Mouse (Mus musculus): ENCODE results near the gene Acot5. TPM values are rescaled to one million over a fixed set of nuclear protein-coding genes. Genes with fewer than 3 reads are reported as not detected.
A peak's percentile ranks its signal among the peaks of the same experiment; 100 is the strongest.
"Not testable (repeated sequence)": the region's sequence is repeated elsewhere in the genome, so short reads cannot be mapped to it uniquely, and the experiment has no call there.

Acot5 gene
- polyA plus RNA-seq, 1 experiment from 2014 or later, result not detected

- Histone ChIP-seq H3K4me2 (replicated peaks) (no peak overlapping the region), H3K36me3 (no peaks in the 10 kb centered on the region), H3K27ac (replicated peaks) (no peak overlapping the region), H3K27me3 (peaks cover 11% of the 10 kb centered on the region), H3K9ac (replicated peaks) (no peak overlapping the region), H3K4me3 (no peak overlapping the region), H3K4me1 (no peaks in the 10 kb centered on the region), H3K9me3 (no peaks in the 10 kb centered on the region)
- no peak for ATAC-seq (ENCODE audit: low FRiP score, low read depth)
- 83% methylated on average over 2 of the region's 2 CpGs for WGBS
Measured at GRCm38 (mm10) chr12:84063833-84064232, 5.3 kb upstream of the Acot5 start.

DNA sequence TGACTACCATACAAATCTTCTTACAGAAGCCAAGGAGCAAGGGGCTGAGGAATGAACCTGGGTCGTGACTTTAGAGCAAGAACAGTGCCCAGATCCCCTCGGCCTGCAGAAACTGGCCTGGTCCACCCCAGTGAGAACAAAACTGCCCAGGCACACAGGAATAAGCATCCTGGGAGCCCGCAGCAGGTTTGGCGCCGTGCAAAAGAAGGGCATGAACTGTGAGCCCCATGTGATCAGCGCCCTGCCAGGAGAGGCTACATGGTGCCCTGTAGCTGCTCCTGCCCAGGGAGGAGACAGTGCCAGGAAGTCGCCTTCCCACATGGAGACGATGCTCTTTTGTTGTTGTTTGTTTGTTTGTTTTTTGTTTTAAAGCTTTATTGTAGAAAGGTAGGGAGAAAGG lies 4.5 kb upstream of the Acot5 start:
- Histone ChIP-seq H3K4me2 (replicated peaks) (no peak overlapping the region), H3K36me3 (no peaks in the 10 kb centered on the region), H3K27me3 (peaks cover 19% of the 10 kb centered on the region), H3K9me3 (no peaks in the 10 kb centered on the region), H3K4me3 (no peak overlapping the region), H3K4me1 (no peaks in the 10 kb centered on the region), H3K27ac (replicated peaks) (no peak overlapping the region), H3K9ac (replicated peaks) (no peak overlapping the region)
- 76% methylated on average over 8 of the region's 8 CpGs for WGBS
- no peak for ATAC-seq (ENCODE audit: low FRiP score, low read depth)

GRCm38 (mm10) chr12:84067752-84068151 lies 1.4 kb upstream of the Acot5 start:
- Histone ChIP-seq H3K4me3 (no peak overlapping the region), H3K9me3 (no peaks in the 10 kb centered on the region), H3K27me3 (peaks cover 34% of the 10 kb centered on the region), H3K4me2 (replicated peaks) (no peak overlapping the region), H3K4me1 (no peaks in the 10 kb centered on the region), H3K27ac (replicated peaks) (no peak overlapping the region), H3K9ac (replicated peaks) (no peak overlapping the region), H3K36me3 (no peaks in the 10 kb centered on the region)
- WGBS, result 84% methylated on average over 4 of the region's 4 CpGs
- ATAC-seq (ENCODE audit: low FRiP score, low read depth), result no peak

DNA sequence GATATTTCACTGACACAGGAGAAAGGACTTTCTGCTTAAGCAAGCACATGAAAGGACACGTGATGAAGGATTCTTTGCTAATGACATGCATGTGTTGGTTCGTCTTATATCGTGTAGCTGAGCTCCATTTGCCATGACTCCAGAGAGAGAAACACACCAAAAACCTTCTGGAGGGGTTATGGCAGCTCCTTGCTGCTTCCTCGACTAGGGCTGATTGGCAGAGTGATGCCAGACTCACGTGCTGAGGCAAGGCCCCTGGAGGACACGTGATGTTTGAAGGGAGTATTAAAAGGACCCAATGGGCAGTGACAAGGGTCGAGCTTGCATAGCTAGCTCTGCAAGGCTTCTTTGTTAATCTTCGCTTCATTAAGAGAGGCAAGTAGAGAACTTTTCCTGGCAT lies 829 bp upstream of the Acot5 start:
- 62% methylated on average over 8 of the region's 8 CpGs for whole genome bisulfite sequencing
- no peak for ATAC-seq (ENCODE audit: low FRiP score, low read depth)
- no peaks in the 10 kb centered on the region for H3K36me3 ChIP-seq

DNA sequence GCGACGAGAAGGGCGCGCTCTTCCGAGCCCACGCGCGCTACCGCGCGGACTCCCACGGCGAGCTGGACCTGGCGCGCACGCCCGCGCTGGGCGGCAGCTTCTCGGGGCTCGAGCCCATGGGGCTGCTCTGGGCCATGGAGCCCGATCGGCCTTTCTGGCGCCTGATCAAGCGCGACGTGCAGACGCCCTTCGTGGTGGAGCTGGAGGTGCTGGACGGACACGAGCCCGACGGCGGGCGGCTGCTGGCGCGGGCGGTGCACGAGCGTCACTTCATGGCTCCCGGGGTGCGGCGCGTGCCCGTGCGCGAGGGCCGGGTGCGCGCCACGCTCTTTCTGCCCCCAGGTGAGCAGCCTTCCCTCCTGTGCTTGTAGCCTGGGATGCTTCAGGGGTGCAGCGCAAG lies 457 bp downstream of the Acot5 start:
- Histone ChIP-seq H3K4me3 (peak overlapping the region; percentile 40), H3K4me2 (replicated peaks) (peak overlapping the region; percentile 58), H3K9ac (replicated peaks) (peak overlapping the region; percentile 24; the same call in 1 of the 2 replicates), H3K27me3 (peaks cover 34% of the 10 kb centered on the region)
- not testable (repeated sequence) for H3K27ac ChIP-seq (replicated peaks); ATAC-seq (ENCODE audit: low FRiP score, low read depth); H3K9me3 ChIP-seq; H3K36me3 ChIP-seq; H3K4me1 ChIP-seq
- 2% methylated on average over 47 of the region's 52 CpGs for WGBS

More for the DNA sequence above, 829 bp upstream of the Acot5 start:
- no peak overlapping the region for H3K4me3 ChIP-seq
- H3K9me3 ChIP-seq, result no peaks in the 10 kb centered on the region
- no peak overlapping the region for H3K9ac ChIP-seq (replicated peaks)
- H3K4me2 ChIP-seq (replicated peaks), result no peak overlapping the region
- H3K27me3 ChIP-seq, result peaks cover 34% of the 10 kb centered on the region
- no peaks in the 10 kb centered on the region for H3K4me1 ChIP-seq
- H3K27ac ChIP-seq (replicated peaks), result no peak overlapping the region

DNA sequence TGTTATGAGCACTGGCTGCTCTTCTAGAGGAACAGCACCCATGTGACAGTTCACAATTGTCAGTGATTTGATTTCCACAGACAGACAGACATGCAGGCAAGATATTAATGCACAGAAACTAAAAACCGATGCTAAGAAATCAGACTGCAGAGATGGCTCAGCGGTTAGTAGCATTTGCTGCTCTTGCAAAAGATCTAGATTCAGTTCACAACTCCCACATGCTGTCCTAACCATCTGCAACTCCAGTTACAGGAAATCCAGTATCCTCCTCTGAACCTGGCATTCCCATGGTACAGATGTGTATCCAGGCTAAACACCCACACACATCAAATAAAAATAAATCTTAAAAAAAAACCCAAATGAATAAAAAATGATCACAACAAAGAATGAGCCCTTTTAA lies 2.6 kb downstream of the Acot5 start:
- Histone ChIP-seq H3K9me3 (no peaks in the 10 kb centered on the region), H3K27me3 (peaks cover 34% of the 10 kb centered on the region), H3K9ac (replicated peaks) (no peak overlapping the region), H3K36me3 (no peaks in the 10 kb centered on the region), H3K4me3 (no peak overlapping the region), H3K4me1 (no peaks in the 10 kb centered on the region), H3K27ac (replicated peaks) (no peak overlapping the region), H3K4me2 (replicated peaks) (no peak overlapping the region)
- no peak for ATAC-seq (ENCODE audit: low FRiP score, low read depth)
- WGBS, result 93% methylated on average over 2 of the region's 2 CpGs

GRCm38 (mm10) chr12:84077371-84077990 lies 8.4 kb downstream of the Acot5 start:
- no peaks in the 10 kb centered on the region for H3K4me1 ChIP-seq
- H3K27me3 ChIP-seq, result no peaks in the 10 kb centered on the region
- ATAC-seq (ENCODE audit: low FRiP score, low read depth), result no peak
- H3K36me3 ChIP-seq, result no peaks in the 10 kb centered on the region
- 86% methylated on average over 4 of the region's 4 CpGs for WGBS
- H3K9me3 ChIP-seq, result no peaks in the 10 kb centered on the region
- no peak overlapping the region for H3K4me2 ChIP-seq (replicated peaks)
- H3K9ac ChIP-seq (replicated peaks), result no peak overlapping the region
- no peak overlapping the region for H3K4me3 ChIP-seq
- H3K27ac ChIP-seq (replicated peaks), result no peak overlapping the region

GRCm38 (mm10) chr12:84083842-84084241 lies 14.7 kb downstream of the Acot5 start:
- Histone ChIP-seq H3K9me3 (0 out of 2 replicates have a peak, but pooled peaks cover 2% of the 10 kb centered on the region), H3K27me3 (no peaks in the 10 kb centered on the region), H3K4me3 (no peak overlapping the region), H3K36me3 (no peaks in the 10 kb centered on the region), H3K4me2 (replicated peaks) (no peak overlapping the region), H3K9ac (replicated peaks) (no peak overlapping the region), H3K4me1 (no peaks in the 10 kb centered on the region), H3K27ac (replicated peaks) (no peak overlapping the region)
- WGBS, result 84% methylated on average over 2 of the region's 2 CpGs
- no peak for ATAC-seq (ENCODE audit: low FRiP score, low read depth)

DNA sequence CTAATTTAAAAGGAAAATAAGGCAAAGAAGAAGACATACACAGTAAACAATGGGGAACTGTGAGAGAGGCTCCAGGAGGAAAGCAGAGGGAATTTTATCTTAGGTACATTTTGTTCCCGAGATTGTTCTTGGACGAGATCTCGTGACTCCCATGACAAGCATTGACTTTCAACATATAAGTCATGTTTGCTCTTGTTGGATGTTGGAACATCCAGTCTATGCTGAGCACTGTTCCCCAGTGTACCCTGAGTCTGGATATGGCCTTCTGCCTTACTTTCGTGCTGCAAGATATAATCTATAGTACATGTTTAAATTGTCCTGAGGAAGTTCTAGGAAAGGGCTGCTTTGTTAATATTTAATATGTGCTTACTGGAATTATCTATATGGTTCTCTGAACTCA lies 15.5 kb downstream of the Acot5 start:
- no peaks in the 10 kb centered on the region for H3K27me3 ChIP-seq
- WGBS, result 88% methylated on average over 4 of the region's 4 CpGs

GRCm38 (mm10) chr12:84094666-84095065 lies 25.5 kb downstream of the Acot5 start:
- H3K36me3 ChIP-seq; H3K4me1 ChIP-seq; H3K4me3 ChIP-seq; H3K4me2 ChIP-seq (replicated peaks); H3K27me3 ChIP-seq; H3K27ac ChIP-seq (replicated peaks); ATAC-seq (ENCODE audit: low FRiP score, low read depth); H3K9ac ChIP-seq (replicated peaks): not testable (repeated sequence)
- 91% methylated on average over 5 of the region's 5 CpGs for WGBS
- peaks cover 15% of the 10 kb centered on the region; the same call in 1 of the 2 replicates for H3K9me3 ChIP-seq

More for the DNA sequence above, 15.5 kb downstream of the Acot5 start:
- H3K4me3 ChIP-seq, result no peak overlapping the region
- H3K4me2 ChIP-seq (replicated peaks), result no peak overlapping the region
- no peaks in the 10 kb centered on the region for H3K4me1 ChIP-seq
- no peak for ATAC-seq (ENCODE audit: low FRiP score, low read depth)
- H3K36me3 ChIP-seq, result no peaks in the 10 kb centered on the region
- peaks cover 8% of the 10 kb centered on the region; the same call in 1 of the 2 replicates for H3K9me3 ChIP-seq
- no peak overlapping the region for H3K27ac ChIP-seq (replicated peaks)
- no peak overlapping the region for H3K9ac ChIP-seq (replicated peaks)

GRCm38 (mm10) chr12:84099605-84100004 lies 30.5 kb downstream of the Acot5 start:
- ATAC-seq (ENCODE audit: low FRiP score, low read depth), result no peak
- 97% methylated on average over 2 of the region's 2 CpGs for WGBS
- H3K27me3 ChIP-seq, result peaks cover 7% of the 10 kb centered on the region; the same call in 1 of the 2 replicates

GRCm38 (mm10) chr12:84100071-84100470 lies 30.9 kb downstream of the Acot5 start:
- Histone ChIP-seq H3K4me3 (no peak overlapping the region), H3K9me3 (no peaks in the 10 kb centered on the region), H3K27ac (replicated peaks) (no peak overlapping the region), H3K4me2 (replicated peaks) (peak overlapping the region; percentile 74), H3K36me3 (no peaks in the 10 kb centered on the region), H3K9ac (replicated peaks) (no peak overlapping the region), H3K27me3 (peaks cover 7% of the 10 kb centered on the region; the same call in 1 of the 2 replicates), H3K4me1 (peaks cover 2% of the 10 kb centered on the region; the same call in 1 of the 2 replicates)
- 62% methylated on average over 1 of the region's 1 CpGs for WGBS
- no peak for ATAC-seq (ENCODE audit: low FRiP score, low read depth)

More at GRCm38 (mm10) chr12:84099605-84100004, 30.5 kb downstream of the Acot5 start:
- H3K4me3 ChIP-seq, result no peak overlapping the region
- no peak overlapping the region for H3K27ac ChIP-seq (replicated peaks)
- no peaks in the 10 kb centered on the region for H3K36me3 ChIP-seq
- H3K9me3 ChIP-seq, result no peaks in the 10 kb centered on the region
- H3K4me2 ChIP-seq (replicated peaks), result no peak overlapping the region
- peaks cover 2% of the 10 kb centered on the region; the same call in 1 of the 2 replicates for H3K4me1 ChIP-seq
- H3K9ac ChIP-seq (replicated peaks), result no peak overlapping the region

All from midbrain, embryonic 12.5 days (tissue).